Mouse (Mus musculus) midbrain, embryonic 14.5 days (tissue): ENCODE data around the gene Impdh1. TPM values are rescaled to one million over a fixed set of nuclear protein-coding genes. Genes with fewer than 3 reads are reported as not detected.

Source experiments
- ATAC-seq: fragments of 200-750 bp; cut with Nextera tagmentation; 2 replicates; pipeline ENCODE4 v1.8.0; 2017; ENCODE audit warnings: moderate number of reproducible peaks, moderate library complexity; ENCODE audit not compliant: low FRiP score, low TSS enrichment
- DNase-seq: peaks from one replicate; pipeline ENCODE4 v3.0.0-alpha.2; 2015
- H3K27ac ChIP-seq: fragments of 300-500 bp; sonication (generic); replicated peaks from 2 replicates; pipeline ENCODE4 v1.5.1; 2014; ENCODE audit warnings: mild to moderate bottlenecking, low read depth, low read length, moderate library complexity
- H3K27me3 ChIP-seq: fragments of 300-500 bp; sonication (generic); 2 replicates; pipeline ENCODE4 v1.6.1; 2014; ENCODE audit warnings: low read length, control low read depth, mixed read lengths; ENCODE audit not compliant: control insufficient read depth, insufficient read depth
- H3K36me3 ChIP-seq: fragments of 300-500 bp; sonication (generic); 2 replicates; pipeline ENCODE4 v1.6.1; 2014; ENCODE audit warnings: low read length, control low read depth; ENCODE audit not compliant: control insufficient read depth, insufficient read depth
- H3K4me1 ChIP-seq: fragments of 300-500 bp; sonication (generic); 2 replicates; pipeline ENCODE4 v1.6.1; 2014; ENCODE audit warnings: mild to moderate bottlenecking, antibody characterized with exemption, low read length, control low read depth; ENCODE audit not compliant: control insufficient read depth, insufficient read depth
- H3K4me2 ChIP-seq: fragments of 300-500 bp; sonication (generic); 2 replicates; pipeline ENCODE4 v1.6.1; 2014; ENCODE audit warnings: mild to moderate bottlenecking, low read length, moderate library complexity
- H3K4me3 ChIP-seq: fragments of 300-500 bp; sonication (generic); replicated peaks from 2 replicates; pipeline ENCODE4 v1.5.1; 2014; ENCODE audit warnings: low read depth, low read length
- H3K9ac ChIP-seq: fragments of 300-500 bp; sonication (generic); replicated peaks from 2 replicates; pipeline ENCODE4 v1.6.1; 2014; ENCODE audit warnings: mild to moderate bottlenecking, low read length, moderate library complexity
- H3K9me3 ChIP-seq: fragments of 300-500 bp; sonication (generic); 2 replicates; pipeline ENCODE4 v1.6.1; 2016; ENCODE audit warnings: low read length, control low read depth, mixed read lengths; ENCODE audit not compliant: control insufficient read depth
- WGBS: fragments of 180-500 bp; shearing (Covaris S2); extraction: QIAGEN DNeasy Blood & Tissue Kit; methylation state at CpG from one replicate; pipeline ENCODE4 v1.1.7; 2014; 5-methylcytosine and 5-hydroxymethylcytosine counted together
- polyA plus RNA-seq: library from polyadenylated mRNA; unstranded; fragments of >200 nt; fragmentation: Nextera tagmentation; extraction: Ambion mirVana; gene quantifications from 2 replicates; pipeline ENCODE4 v1.2.1, GENCODE M21; 2014

The Impdh1 gene
- polyA plus RNA-seq, 1 experiment from 2014 or later, result 48.5 TPM

GRCm38 (mm10) chr6:29245272-29246120 is 29.3 kb upstream of the Impdh1 start:
- no peaks in the 10 kb centered on the region for H3K36me3 ChIP-seq
- no peak for ATAC-seq
- WGBS, result 84% methylated on average over 14 of the region's 14 CpGs
- no peak for DNase-seq
- H3K9ac ChIP-seq, result no peak overlapping the region
- H3K27ac ChIP-seq, result no peak overlapping the region
- H3K27me3 ChIP-seq, result no peaks in the 10 kb centered on the region
- H3K9me3 ChIP-seq, result no peaks in the 10 kb centered on the region
- no peaks in the 10 kb centered on the region for H3K4me1 ChIP-seq
- H3K4me2 ChIP-seq, result no peak overlapping the region
- no peak overlapping the region for H3K4me3 ChIP-seq

- ATAC-seq (no peak), DNase-seq (peak; percentile 18)
- Histone ChIP-seq H3K27ac (no peak overlapping the region), H3K9ac (no peak overlapping the region), H3K4me3 (no peak overlapping the region), H3K36me3 (no peaks in the 10 kb centered on the region), H3K4me1 (no peaks in the 10 kb centered on the region), H3K27me3 (no peaks in the 10 kb centered on the region), H3K9me3 (no peaks in the 10 kb centered on the region), H3K4me2 (no peak overlapping the region)
- 74% methylated on average over 1 of the region's 1 CpGs for WGBS
Measured at GRCm38 (mm10) chr6:29242265-29242664, 26.1 kb upstream of the Impdh1 start.

GRCm38 (mm10) chr6:29241697-29242096 is 25.5 kb upstream of the Impdh1 start:
- H3K9ac ChIP-seq, result no peak overlapping the region
- no peak overlapping the region for H3K4me2 ChIP-seq
- H3K27me3 ChIP-seq, result no peaks in the 10 kb centered on the region
- H3K9me3 ChIP-seq, result no peaks in the 10 kb centered on the region
- H3K27ac ChIP-seq, result no peak overlapping the region
- no peak overlapping the region for H3K4me3 ChIP-seq
- ATAC-seq, result no peak
- 53% methylated on average over 2 of the region's 2 CpGs for WGBS
- no peaks in the 10 kb centered on the region for H3K4me1 ChIP-seq
- no peaks in the 10 kb centered on the region for H3K36me3 ChIP-seq
- peak; percentile 2 for DNase-seq

GRCm38 (mm10) chr6:29240806-29241205 is 24.6 kb upstream of the Impdh1 start:
- H3K36me3 ChIP-seq, result no peaks in the 10 kb centered on the region

GRCm38 (mm10) chr6:29234272-29234671 is 18.1 kb upstream of the Impdh1 start:
- Histone ChIP-seq H3K9ac (no peak overlapping the region), H3K4me1 (no peaks in the 10 kb centered on the region), H3K4me2 (no peak overlapping the region), H3K36me3 (no peaks in the 10 kb centered on the region), H3K4me3 (no peak overlapping the region), H3K27me3 (no peaks in the 10 kb centered on the region), H3K9me3 (no peaks in the 10 kb centered on the region), H3K27ac (no peak overlapping the region)
- WGBS, result 46% methylated on average over 8 of the region's 8 CpGs
- DNase-seq (peak; percentile 54), ATAC-seq (no peak)

More at GRCm38 (mm10) chr6:29240806-29241205, 24.6 kb upstream of the Impdh1 start:
- ATAC-seq (no peak), DNase-seq (peak; percentile 72)
- Histone ChIP-seq H3K4me3 (no peak overlapping the region), H3K9me3 (no peaks in the 10 kb centered on the region), H3K9ac (no peak overlapping the region), H3K27me3 (no peaks in the 10 kb centered on the region), H3K4me2 (no peak overlapping the region), H3K27ac (no peak overlapping the region), H3K4me1 (no peaks in the 10 kb centered on the region)
- 28% methylated on average over 2 of the region's 2 CpGs for WGBS

- Histone ChIP-seq H3K36me3 (no peaks in the 10 kb centered on the region), H3K27me3 (no peaks in the 10 kb centered on the region), H3K9ac (no peak overlapping the region), H3K4me1 (no peaks in the 10 kb centered on the region), H3K4me3 (no peak overlapping the region), H3K9me3 (no peaks in the 10 kb centered on the region), H3K27ac (no peak overlapping the region), H3K4me2 (no peak overlapping the region)
- 80% methylated on average over 3 of the region's 3 CpGs for WGBS
- ATAC-seq, result no peak
- no peak for DNase-seq
Measured at GRCm38 (mm10) chr6:29233710-29234109, 17.5 kb upstream of the Impdh1 start.

GRCm38 (mm10) chr6:29232321-29232720 is 16.2 kb upstream of the Impdh1 start:
- Histone ChIP-seq H3K27ac (no peak overlapping the region), H3K36me3 (no peaks in the 10 kb centered on the region), H3K9me3 (no peaks in the 10 kb centered on the region), H3K4me3 (no peak overlapping the region), H3K4me2 (no peak overlapping the region), H3K27me3 (no peaks in the 10 kb centered on the region), H3K4me1 (no peaks in the 10 kb centered on the region), H3K9ac (no peak overlapping the region)
- ATAC-seq, result no peak
- WGBS, result 88% methylated on average over 6 of the region's 6 CpGs
- no peak for DNase-seq

- H3K27ac ChIP-seq, result no peak overlapping the region
- H3K9me3 ChIP-seq, result no peaks in the 10 kb centered on the region
Measured at GRCm38 (mm10) chr6:29231799-29232198, 15.6 kb upstream of the Impdh1 start.

GRCm38 (mm10) chr6:29230386-29230785 is 14.2 kb upstream of the Impdh1 start:
- Histone ChIP-seq H3K9me3 (no peaks in the 10 kb centered on the region), H3K27me3 (no peaks in the 10 kb centered on the region), H3K4me2 (no peak overlapping the region), H3K36me3 (no peaks in the 10 kb centered on the region), H3K27ac (no peak overlapping the region), H3K4me3 (no peak overlapping the region), H3K4me1 (no peaks in the 10 kb centered on the region), H3K9ac (no peak overlapping the region)
- DNase-seq, result no peak
- ATAC-seq, result no peak
- 59% methylated on average over 6 of the region's 6 CpGs for WGBS

More at GRCm38 (mm10) chr6:29231799-29232198, 15.6 kb upstream of the Impdh1 start:
- no peaks in the 10 kb centered on the region for H3K27me3 ChIP-seq
- H3K9ac ChIP-seq, result no peak overlapping the region
- no peaks in the 10 kb centered on the region for H3K36me3 ChIP-seq
- DNase-seq (no peak), ATAC-seq (no peak)
- H3K4me2 ChIP-seq, result no peak overlapping the region
- H3K4me3 ChIP-seq, result no peak overlapping the region
- WGBS, result 78% methylated on average over 3 of the region's 3 CpGs
- no peaks in the 10 kb centered on the region for H3K4me1 ChIP-seq
